Mouse (Mus musculus): ENCODE results near the gene Agpat3.

DNA sequence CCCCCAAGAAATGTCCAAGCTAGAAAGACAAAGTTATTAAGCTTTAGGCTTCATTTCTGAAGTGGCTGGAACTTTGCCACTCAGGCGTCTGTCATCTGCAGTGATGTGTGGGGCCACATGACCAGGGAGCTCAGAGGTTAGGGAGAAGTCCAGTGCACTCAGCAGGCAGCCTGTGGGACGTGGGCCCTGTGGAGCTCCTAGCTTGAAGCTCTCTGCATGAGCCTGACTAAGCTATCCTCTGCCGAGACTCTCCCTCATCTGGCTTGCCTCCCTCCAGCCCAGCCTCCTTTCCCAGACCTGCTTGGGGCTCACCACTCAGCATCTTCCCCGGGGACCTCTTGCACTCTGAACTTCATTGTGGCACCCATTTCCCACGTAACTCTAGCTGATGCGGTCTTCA, 4.8 kb downstream of the Agpat3 start:
- TF ChIP-seq POLR2A (IDR thresholded peaks at IDR 0.05; ENCODE audit: control insufficient read depth in 1 of 2, insufficient read depth in 1 of 2, low read depth in 1 of 2, low read length in 2 of 2, poor library complexity in 1 of 2), result no peak
- no peak for TF ChIP-seq TBP (IDR thresholded peaks at IDR 0.05; ENCODE audit: low read depth, low read length)
- TF ChIP-seq RAD21 (IDR thresholded peaks at IDR 0.05; ENCODE audit: low read depth, low read length), result no peak
- no peak for TF ChIP-seq USF1 (IDR thresholded peaks at IDR 0.05; ENCODE audit: low read depth, low read length)
- no peak for TF ChIP-seq CTCF (IDR thresholded peaks at IDR 0.05 in 2 of 3, conservative IDR thresholded peaks at IDR 0.05 in 1 of 3; ENCODE audit: control insufficient read depth in 1 of 3, insufficient read depth in 1 of 3, low read depth in 2 of 3, low read length in 3 of 3, poor library complexity in 1 of 3, severe bottlenecking in 1 of 3)
- TF ChIP-seq ZNF384 (IDR thresholded peaks at IDR 0.05; ENCODE audit: low read depth, low read length), result no peak
- TF ChIP-seq ZC3H11A (IDR thresholded peaks at IDR 0.05; ENCODE audit: low read depth, low read length), result no peak
- no peak for TF ChIP-seq MAX (IDR thresholded peaks at IDR 0.05; ENCODE audit: low read length)
- no peak for TF ChIP-seq TAL1 (IDR thresholded peaks at IDR 0.05; ENCODE audit: low read length)

Data from MEL (cell line).